Mouse (Mus musculus) heart, adult 2 months (tissue): ENCODE data around the gene Chchd2. TPM values are rescaled to one million over a fixed set of nuclear protein-coding genes. Genes with fewer than 3 reads are reported as not detected.

Source experiments
- DNase-seq, 2 experiments: peaks; one replicate each; pipeline ENCODE4 v3.0.0; 2021
- H3K27ac ChIP-seq: fragments of 200-600 bp; 2 replicates; pipeline ENCODE4 v1.8.1; 2022
- H3K27me3 ChIP-seq: fragments of 200-500 bp; 2 replicates; pipeline ENCODE4 v1.6.1; 2012; ENCODE audit warnings: mild to moderate bottlenecking, low read length, inconsistent platforms, mixed read lengths; ENCODE audit not compliant: control insufficient read depth, insufficient read depth
- H3K36me3 ChIP-seq: fragments of 200-500 bp; 2 replicates; pipeline ENCODE4 v1.6.1; 2012; ENCODE audit warnings: low read length, inconsistent platforms; ENCODE audit not compliant: control insufficient read depth, insufficient read depth
- H3K4me1 ChIP-seq: fragments of 200-500 bp; 2 replicates; pipeline ENCODE4 v1.6.1; 2011; ENCODE audit warnings: low read length; ENCODE audit not compliant: control insufficient read depth, insufficient read depth
- H3K4me3 ChIP-seq: fragments of 200-600 bp; 2 replicates; pipeline ENCODE4 v1.8.1; 2022
- H3K79me2 ChIP-seq: fragments of 200-500 bp; replicated peaks from 2 replicates; pipeline ENCODE4 v1.6.1; 2012; ENCODE audit warnings: mild to moderate bottlenecking, inconsistent platforms, low read length, moderate library complexity, mixed read lengths; ENCODE audit not compliant: control insufficient read depth, insufficient read depth
- H3K9ac ChIP-seq: fragments of 200-500 bp; 2 replicates; pipeline ENCODE4 v1.6.1; 2012; ENCODE audit warnings: low read depth, mild to moderate bottlenecking, control low read depth, inconsistent platforms, low read length, mixed read lengths
- CTCF ChIP-seq: fragments of 200-600 bp; IDR thresholded peaks from 2 replicates; pipeline ENCODE4 v1.8.1; 2022; ENCODE audit warnings: antibody characterized with exemption, mild to moderate bottlenecking, moderate library complexity
- EP300 ChIP-seq: fragments of 200-500 bp; IDR thresholded peaks from 2 replicates; pipeline ENCODE4 v1.6.1; 2011; ENCODE audit warnings: low read depth, low read length, control low read depth; ENCODE audit not compliant: insufficient read depth
- POLR2A ChIP-seq: fragments of 200-500 bp; IDR thresholded peaks from 2 replicates; pipeline ENCODE4 v1.6.1; 2011; ENCODE audit warnings: mild to moderate bottlenecking, low read depth, low read length, control low read depth; ENCODE audit not compliant: insufficient read depth
- WGBS: fragments of 180-500 bp; shearing (Covaris S2); methylation state at CpG from one replicate; pipeline ENCODE4 v1.1.7; 2018; 5-methylcytosine and 5-hydroxymethylcytosine counted together
- intact Hi-C: fragments of 180-260 bp; cut with DNase I; formaldehyde crosslinking; loops from one replicate; pipeline ENCODE4 v1.15.1; 2025
- long read RNA-seq: library from polyadenylated mRNA; stranded (forward); transcript quantifications from one replicate; pipeline ENCODE4 v2.0.0, GENCODE M21; 2021
- polyA plus RNA-seq: library from polyadenylated mRNA; depleted of rRNA; stranded (reverse); fragments of >200 nt; gene quantifications from 2 replicates; pipeline ENCODE4 v1.2.3, GENCODE M21; 2012; rRNA removed
- total RNA-seq, 2 experiments: library from RNA; stranded (reverse); gene quantifications; 2 replicates each; pipeline ENCODE4 v1.2.3; 2021

Chchd2 gene
- total RNA-seq (1,000 to 10,000 TPM; 1,016 to 1,153 TPM), polyA plus RNA-seq (778 and 988 TPM in 2 replicates)
- long read RNA-seq, transcript Chchd2-201 (4 exons, 915 nt) = major isoform, 481 of 503 reads
- long read RNA-seq, partial matches to known transcripts = 19 of 503 reads
- long read RNA-seq, other reads (novel, unspliced or antisense) = 3 of 503 reads

- under 1% methylated on average over 46 of the region's 46 CpGs for WGBS
- Histone ChIP-seq H3K4me3 (peak within 1 kb of the TSS; percentile 99), H3K79me2 (peaks cover 7% of the 10 kb centered on the region), H3K27ac (peak within 1 kb of the TSS; percentile 98), H3K36me3 (peaks cover 21% of the 10 kb centered on the region), H3K4me1 (no peaks in the 10 kb centered on the region; the same call in 1 of the 2 replicates), H3K27me3 (no peaks in the 10 kb centered on the region), H3K9ac (peak within 1 kb of the TSS; percentile 98)
- TF ChIP-seq EP300 (0 out of 2 replicates have a peak, but pooled peaks have one; percentile 30), POLR2A (peak; percentile 97), CTCF (no peak)
- intact Hi-C loops = no loop called here
- DNase-seq = peak; percentile 92 to 95
Observed at GRCm38 (mm10) chr5:129886911-129887636, at the start of gene Chchd2. TSS of gene Chchd2 (minus strand) at chr5:129887470.

GRCm38 (mm10) chr5:129936941-129937340 lies 49.7 kb upstream of the Chchd2 start:
- no peak for DNase-seq
- H3K27ac ChIP-seq = no peak overlapping the region
- no peak overlapping the region for H3K4me3 ChIP-seq
- H3K9ac ChIP-seq = no peak overlapping the region
- H3K36me3 ChIP-seq = no peaks in the 10 kb centered on the region
- TF ChIP-seq EP300 (no peak), POLR2A (no peak), CTCF (no peak)
- no peaks in the 10 kb centered on the region for H3K4me1 ChIP-seq
- no peaks in the 10 kb centered on the region for H3K79me2 ChIP-seq
- H3K27me3 ChIP-seq = no peaks in the 10 kb centered on the region
- WGBS = 62% methylated on average over 4 of the region's 4 CpGs
- intact Hi-C loops = loop anchor here (10.0 kb wide), 1 partner anchor 208 kb away; the partner anchor contains the start of gene Kctd7

GRCm38 (mm10) chr5:129929924-129930855 lies 42.9 kb upstream of the Chchd2 start:
- DNase-seq = no peak
- H3K4me3 ChIP-seq = no peak overlapping the region
- no peaks in the 10 kb centered on the region for H3K79me2 ChIP-seq
- no peak overlapping the region for H3K27ac ChIP-seq
- intact Hi-C loops = loop anchor here (10.0 kb wide), 1 partner anchor 215 kb away; the partner anchor contains the start of gene Kctd7
- H3K27me3 ChIP-seq = no peaks in the 10 kb centered on the region
- no peaks in the 10 kb centered on the region for H3K36me3 ChIP-seq
- H3K9ac ChIP-seq = no peak overlapping the region
- WGBS = 47% methylated on average over 9 of the region's 9 CpGs
- TF ChIP-seq EP300 = no peak
- TF ChIP-seq CTCF = no peak
- no peak for TF ChIP-seq POLR2A
- H3K4me1 ChIP-seq = no peaks in the 10 kb centered on the region

DNA sequence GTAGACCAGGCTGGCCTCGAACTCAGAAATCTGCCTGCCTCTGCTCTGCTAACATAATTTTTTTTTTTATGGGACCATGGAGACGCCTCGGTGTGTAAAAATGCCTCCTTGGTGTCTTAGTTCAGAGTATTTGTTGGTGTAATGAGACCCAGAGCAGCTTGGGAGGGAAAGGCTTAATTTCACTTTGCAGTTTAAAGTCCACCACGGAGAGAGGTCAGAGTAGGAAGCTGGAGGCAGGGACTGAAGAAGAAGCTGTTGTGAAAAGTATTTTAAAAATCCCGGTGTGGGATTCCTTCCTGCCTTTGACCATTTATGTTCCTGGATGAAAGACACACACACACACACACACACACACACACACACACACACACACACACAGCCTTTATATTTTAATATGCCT lies 38.7 kb upstream of the Chchd2 start:
- Histone ChIP-seq H3K9ac (no peak overlapping the region), H3K36me3 (no peaks in the 10 kb centered on the region), H3K4me3 (no peak overlapping the region), H3K79me2 (no peaks in the 10 kb centered on the region), H3K27ac (no peak overlapping the region), H3K27me3 (no peaks in the 10 kb centered on the region), H3K4me1 (no peaks in the 10 kb centered on the region)
- no peak for DNase-seq
- WGBS = 61% methylated on average over 5 of the region's 5 CpGs
- TF ChIP-seq EP300 = no peak
- TF ChIP-seq CTCF = no peak
- no peak for TF ChIP-seq POLR2A
- intact Hi-C loops = no loop called here

DNA sequence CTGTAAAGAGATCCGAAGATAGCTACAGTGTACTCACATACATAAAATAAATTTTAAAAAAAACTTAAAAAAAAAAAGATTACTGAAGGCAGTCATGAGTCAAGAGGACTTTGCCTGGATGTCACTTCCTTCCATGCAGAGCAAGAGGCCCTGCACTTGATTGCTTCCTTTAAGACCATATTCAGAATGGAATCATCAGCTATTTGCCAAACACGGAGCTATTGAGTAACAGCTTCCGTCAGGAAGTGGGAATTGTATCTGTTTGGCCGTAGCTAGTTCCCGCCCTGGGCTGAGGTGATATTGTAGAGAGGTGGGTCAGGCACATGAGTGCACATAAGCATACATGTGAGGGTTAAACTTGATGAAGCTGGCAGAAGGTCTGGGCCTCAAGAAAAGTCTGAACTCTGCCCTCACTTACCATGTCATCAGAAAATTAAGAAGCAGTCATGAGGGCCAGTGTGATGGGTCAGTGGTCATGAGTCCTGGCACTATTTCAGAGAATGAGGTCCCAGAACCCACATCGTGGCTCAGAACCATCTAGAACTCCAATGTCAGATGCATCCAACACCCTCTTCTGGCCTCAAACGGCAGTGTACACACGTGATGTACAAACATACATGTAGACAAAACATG lies 37.7 kb upstream of the Chchd2 start:
- intact Hi-C loops = no loop called here
- Histone ChIP-seq H3K9ac (no peak overlapping the region), H3K4me3 (no peak overlapping the region), H3K79me2 (no peaks in the 10 kb centered on the region), H3K27me3 (no peaks in the 10 kb centered on the region), H3K36me3 (no peaks in the 10 kb centered on the region), H3K27ac (no peak overlapping the region), H3K4me1 (no peaks in the 10 kb centered on the region)
- DNase-seq = no peak
- 65% methylated on average over 8 of the region's 8 CpGs for WGBS
- TF ChIP-seq EP300 (no peak), POLR2A (no peak), CTCF (no peak)
